Mouse (Mus musculus) layer of hippocampus, adult 11-12 months (tissue): ENCODE results near the gene Senp8.
A peak's percentile ranks its signal among the peaks of the same experiment; 100 is the strongest.

ENCODE experiments used
- DNase-seq: peaks from one replicate; pipeline ENCODE4 v3.0.0; 2022; ENCODE audit warnings: low spot score

Senp8 gene

DNA sequence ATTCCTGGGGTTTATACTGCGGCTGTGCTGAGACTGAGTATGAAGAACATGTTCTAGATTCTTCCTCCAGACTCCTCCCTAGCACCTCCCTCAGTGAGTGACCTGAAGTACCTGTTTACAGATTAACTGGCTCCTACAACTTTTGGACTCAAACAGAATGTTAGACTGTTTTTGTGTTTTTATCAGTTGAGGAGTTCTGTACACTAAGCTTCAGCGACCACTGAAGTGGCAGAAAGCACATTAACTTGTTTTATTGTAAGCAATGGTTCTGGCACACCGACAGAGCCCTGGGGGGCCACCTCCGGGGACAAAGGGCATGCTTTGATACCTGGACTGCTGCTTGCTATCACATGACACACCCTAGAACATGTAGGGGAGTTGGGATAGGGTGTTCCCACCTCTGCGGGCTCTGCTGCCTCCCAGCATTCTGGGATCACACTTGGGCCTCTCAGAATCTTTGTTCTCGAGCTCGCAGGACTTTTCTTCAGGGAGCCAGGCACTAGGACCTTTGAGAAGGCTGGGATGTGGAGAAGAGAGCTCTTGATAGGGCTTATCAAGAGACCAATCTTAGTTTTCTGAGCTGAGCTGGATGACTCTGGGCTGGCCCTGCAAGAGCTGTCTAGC is 34.1 kb downstream of the Senp8 start:
- DNase-seq: no peak

DNA sequence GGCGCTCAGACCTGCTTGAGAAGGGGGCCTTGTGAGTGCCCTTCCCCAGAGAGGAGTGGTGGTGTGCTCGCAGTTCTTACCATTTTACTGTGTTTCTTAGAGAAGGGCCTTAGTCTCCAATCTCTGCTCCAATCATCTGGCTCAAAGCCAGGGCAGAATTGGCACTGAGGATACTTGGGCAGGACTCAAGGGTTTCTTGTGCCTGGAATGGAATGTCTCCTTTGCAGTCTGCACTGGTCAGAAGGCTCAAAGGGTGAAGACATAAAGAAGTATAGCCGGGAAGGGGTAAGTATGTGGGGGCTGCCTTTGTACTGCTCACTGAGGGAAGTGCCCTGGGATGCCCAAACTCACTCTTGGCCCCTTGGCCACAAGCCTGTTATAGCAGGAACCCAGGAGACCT is 41.3 kb downstream of the Senp8 start:
- no peak for DNase-seq

GRCm38 (mm10) chr9:59706850-59707825 is 43.4 kb downstream of the Senp8 start:
- no peak for DNase-seq

- DNase-seq: no peak
These were observed 47.4 kb downstream of the Senp8 start for GRCm38 (mm10) chr9:59703099-59703498.

- DNase-seq: no peak
These were observed 49.4 kb downstream of the Senp8 start for GRCm38 (mm10) chr9:59701094-59701493.

DNA sequence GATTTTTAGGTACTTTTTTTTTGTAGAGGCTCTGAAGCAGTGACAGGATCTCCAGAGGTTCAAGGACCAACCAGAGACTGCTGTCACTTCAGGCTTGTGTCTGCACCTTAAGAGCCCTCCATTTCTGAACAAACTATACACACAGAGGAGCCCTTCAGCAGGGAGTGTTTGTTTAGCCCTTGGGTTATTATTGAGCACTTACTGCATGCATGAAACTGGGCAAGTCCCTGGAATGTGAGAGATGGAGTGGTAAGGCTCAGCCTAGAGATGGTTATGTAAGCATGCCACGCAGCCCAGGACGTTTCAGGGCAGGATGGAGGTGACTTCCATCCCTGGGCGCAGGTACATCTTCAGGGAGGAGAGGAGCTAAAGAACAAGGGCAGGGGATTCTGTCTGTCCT is 54.1 kb downstream of the Senp8 start:
- DNase-seq: no peak

DNA sequence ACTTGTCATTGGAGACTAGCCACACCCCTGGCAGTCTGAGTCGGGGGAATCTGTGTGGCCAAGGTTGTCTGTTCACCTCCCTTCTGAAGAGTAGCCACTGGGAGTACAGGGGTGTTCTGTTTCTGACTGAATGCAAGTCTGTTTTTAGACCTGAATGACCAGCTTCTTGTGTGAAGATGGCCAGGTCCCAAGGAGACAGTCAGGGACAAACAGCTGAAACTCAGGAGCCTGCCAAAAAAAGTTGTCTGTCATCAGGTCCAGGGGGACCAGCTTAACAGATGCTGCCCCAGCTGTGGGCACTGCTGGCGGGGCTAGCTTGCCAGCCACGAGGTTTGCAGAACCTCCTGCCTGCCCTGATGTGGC is 55.1 kb downstream of the Senp8 start:
- DNase-seq: no peak

GRCm38 (mm10) chr9:59694571-59695450 is 55.7 kb downstream of the Senp8 start:
- no peak for DNase-seq

DNA sequence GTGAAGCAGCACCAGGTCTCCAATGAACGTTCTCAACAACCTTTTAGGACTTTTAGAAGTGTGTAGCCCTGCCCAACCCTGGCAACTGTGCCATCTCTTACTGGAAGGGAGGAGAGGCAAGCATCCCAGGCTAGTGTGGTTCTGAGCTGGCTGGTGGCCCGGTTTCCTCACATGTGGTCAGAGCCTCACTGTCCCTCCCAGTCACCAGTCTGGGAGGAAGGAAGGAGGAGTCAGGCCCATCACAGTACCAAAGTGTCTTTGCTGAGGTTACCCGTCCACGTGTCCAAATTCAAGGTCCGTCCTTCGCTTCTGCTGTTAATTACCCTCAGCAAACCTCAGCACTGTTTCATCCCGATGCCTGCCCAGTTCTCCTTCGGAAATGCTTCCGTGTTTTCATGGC is 58.4 kb downstream of the Senp8 start:
- peak; percentile 64 for DNase-seq

DNA sequence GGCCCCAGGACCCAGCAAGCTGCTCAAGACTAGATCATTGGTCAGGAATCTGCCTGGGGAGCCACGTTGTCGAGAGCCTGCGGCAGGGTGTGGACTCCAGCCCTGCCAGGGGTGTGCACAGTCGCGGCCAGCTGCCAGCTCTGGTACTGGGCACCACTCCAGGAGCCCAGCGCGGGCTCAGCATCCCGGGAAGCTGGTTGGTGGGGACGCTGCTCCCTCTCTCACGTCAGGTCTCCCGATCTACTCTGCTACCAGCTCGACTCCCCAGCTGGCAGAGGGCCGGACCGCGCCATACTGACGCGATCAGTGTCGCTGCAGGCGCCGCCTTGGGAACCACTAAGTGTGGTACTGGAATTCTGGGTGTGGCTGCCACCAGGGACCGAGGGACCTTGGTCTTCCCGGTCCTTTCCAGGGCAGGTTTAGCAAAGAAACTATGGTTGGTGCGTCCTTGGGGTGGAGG is 58.8 kb downstream of the Senp8 start:
- DNase-seq: peak; percentile 82

DNA sequence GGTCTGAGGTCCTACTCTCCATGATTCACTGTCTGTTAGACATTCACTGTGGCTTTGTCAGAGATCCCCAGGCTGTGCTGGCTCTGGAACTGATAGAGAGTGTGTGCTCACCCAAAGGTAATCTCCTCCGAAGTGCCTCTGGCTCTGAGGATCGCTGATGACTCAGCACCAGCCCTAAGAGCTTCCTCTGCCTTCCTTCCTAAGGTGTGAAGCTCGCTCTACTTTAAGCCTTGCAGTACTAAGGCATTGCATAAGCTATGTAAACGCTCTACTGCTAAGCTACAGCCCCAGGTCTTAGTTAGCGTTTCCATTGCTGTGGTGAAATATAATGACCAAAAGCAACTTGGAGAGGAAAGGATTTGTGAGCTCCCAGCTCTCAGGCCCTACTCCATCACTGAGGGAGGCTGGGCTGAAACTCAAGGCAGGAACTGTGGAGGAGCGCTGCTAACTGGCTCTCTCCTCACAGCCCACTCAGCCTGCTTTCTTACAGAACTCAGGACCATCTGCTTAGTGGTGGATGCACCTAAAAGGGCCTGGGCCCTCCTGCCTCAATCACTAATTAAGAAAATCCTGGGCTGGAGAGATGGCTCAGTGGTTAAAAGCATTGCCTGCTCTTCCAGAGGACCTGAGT is 63.0 kb downstream of the Senp8 start:
- no peak for DNase-seq
